Mouse (Mus musculus): ENCODE measurements around the gene Rtn4r. TPM values are rescaled to one million over a fixed set of nuclear protein-coding genes. Genes with fewer than 3 reads are reported as not detected.

Rtn4r gene
- polyA plus RNA-seq, 1 experiment from 2014 or later = 0.72 TPM

DNA sequence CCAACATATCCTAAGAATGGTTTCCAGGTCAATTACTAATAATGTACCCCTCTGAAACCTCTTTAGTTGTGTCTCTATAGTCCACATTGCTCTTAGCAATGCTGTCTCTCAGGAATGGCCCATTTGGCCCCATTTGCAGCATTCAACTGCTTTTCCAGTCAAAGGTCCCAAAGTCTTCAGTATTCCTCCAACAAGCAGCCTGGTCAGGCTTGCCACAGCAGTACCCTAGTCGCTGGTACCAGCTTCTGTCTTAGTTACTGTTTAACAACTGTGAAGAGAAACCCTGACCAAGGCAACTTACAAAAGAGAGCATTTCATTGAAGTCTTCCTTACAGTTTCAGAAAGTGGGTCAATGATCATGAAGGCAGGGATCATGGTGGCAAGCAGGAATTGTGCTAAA, 24.1 kb upstream of the Rtn4r start:
- H3K27ac ChIP-seq (replicated peaks) = no peak overlapping the region
- peaks cover 10% of the 10 kb centered on the region for H3K4me1 ChIP-seq
- H3K9me3 ChIP-seq = no peaks in the 10 kb centered on the region
- ATAC-seq (ENCODE audit: extremely low read depth, insufficient number of reproducible peaks, low FRiP score, low TSS enrichment) = no peak
- no peaks in the 10 kb centered on the region for H3K36me3 ChIP-seq
- H3K9ac ChIP-seq = no peak overlapping the region
- no peak overlapping the region for H3K4me3 ChIP-seq
- WGBS = 89% methylated on average over 1 of the region's 1 CpGs
- no peak overlapping the region for H3K4me2 ChIP-seq
- no peaks in the 10 kb centered on the region for H3K27me3 ChIP-seq (replicated peaks)

DNA sequence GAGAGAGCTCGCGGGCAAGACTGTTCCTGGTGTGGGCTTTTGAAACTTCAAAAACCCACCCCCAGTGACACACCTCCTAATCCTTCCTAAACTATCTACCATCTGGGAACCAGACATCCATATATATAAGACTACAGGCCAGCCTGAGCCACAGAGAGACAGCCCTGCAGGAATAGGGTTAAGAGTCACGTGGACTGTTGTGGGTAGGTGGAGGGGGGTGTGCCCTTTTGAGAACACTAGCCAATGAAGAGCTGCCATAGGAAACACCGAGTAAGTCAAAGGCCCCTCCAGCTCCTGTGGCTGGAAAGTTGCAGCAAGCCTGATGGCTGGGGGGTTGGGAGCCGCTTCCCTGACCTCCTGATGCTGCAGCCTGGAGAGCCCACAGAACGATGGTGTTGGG, 23.6 kb upstream of the Rtn4r start:
- H3K4me3 ChIP-seq = no peak overlapping the region
- H3K4me2 ChIP-seq = no peak overlapping the region
- WGBS = 36% methylated on average over 6 of the region's 6 CpGs
- no peaks in the 10 kb centered on the region for H3K9me3 ChIP-seq
- no peak for ATAC-seq (ENCODE audit: extremely low read depth, insufficient number of reproducible peaks, low FRiP score, low TSS enrichment)
- no peak overlapping the region for H3K27ac ChIP-seq (replicated peaks)
- no peak overlapping the region for H3K9ac ChIP-seq
- no peaks in the 10 kb centered on the region for H3K36me3 ChIP-seq
- H3K27me3 ChIP-seq (replicated peaks) = no peaks in the 10 kb centered on the region
- H3K4me1 ChIP-seq = peaks cover 10% of the 10 kb centered on the region

DNA sequence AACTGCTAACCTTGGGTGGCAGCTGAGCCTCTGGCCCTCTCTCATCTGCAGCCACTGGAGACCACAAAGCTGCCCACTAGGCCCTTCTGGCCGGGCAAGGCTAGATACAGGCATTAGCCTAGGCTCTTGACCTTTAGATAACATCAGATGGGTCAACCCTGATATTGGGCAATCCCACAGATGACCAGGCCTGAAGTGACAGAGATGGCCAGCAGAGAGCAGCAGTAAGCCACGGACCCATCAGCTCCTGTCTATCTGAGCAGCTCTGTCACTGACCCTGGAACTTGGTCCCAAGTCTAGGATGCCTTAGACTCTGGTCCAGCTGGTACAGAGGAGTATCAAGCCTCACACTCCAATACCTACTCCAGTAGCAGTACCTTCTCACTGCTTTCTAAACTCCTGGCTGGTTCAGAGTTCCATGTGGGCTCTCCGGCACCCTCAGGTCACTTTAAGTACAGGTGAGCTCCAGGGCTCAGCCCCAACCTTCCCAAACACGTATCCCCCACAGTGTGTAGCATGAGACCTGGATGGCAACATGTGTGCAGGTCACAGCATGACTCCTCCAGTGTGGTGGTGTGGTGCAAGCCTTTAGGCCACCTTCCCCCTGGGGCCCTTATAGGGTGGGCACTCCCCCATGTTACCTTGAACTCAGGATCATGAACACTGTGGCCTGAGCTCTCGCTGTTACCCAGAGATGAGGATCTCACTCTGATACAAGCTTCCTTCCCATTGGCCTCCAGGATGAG, 19.0 kb upstream of the Rtn4r start:
- Histone ChIP-seq H3K9ac (no peak overlapping the region), H3K9me3 (peaks cover 17% of the 10 kb centered on the region), H3K4me1 (peaks cover 14% of the 10 kb centered on the region), H3K4me3 (no peak overlapping the region), H3K27me3 (replicated peaks) (no peaks in the 10 kb centered on the region), H3K4me2 (no peak overlapping the region), H3K27ac (replicated peaks) (no peak overlapping the region), H3K36me3 (no peaks in the 10 kb centered on the region)
- 49% methylated on average over 5 of the region's 5 CpGs for WGBS
- ATAC-seq (ENCODE audit: extremely low read depth, insufficient number of reproducible peaks, low FRiP score, low TSS enrichment) = no peak

DNA sequence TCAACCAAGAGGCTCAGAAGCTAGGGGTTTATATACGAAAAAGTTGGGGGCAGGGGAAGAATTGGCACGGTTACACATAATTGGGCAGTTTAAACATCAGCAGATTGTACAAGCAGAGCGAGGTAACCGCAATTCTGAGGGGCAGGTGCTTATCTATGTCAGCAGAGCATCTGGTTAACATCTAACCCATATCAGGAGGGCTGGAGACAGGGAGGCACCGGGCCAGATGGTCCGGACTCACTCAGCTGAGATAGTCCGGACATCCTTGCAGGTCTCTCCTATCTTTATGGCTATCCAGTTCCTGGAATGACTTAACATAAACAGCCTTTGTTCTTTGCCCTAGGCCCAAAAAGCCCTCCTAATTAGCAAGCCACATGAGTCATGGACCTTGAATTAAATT, 16.4 kb upstream of the Rtn4r start:
- no peak for ATAC-seq (ENCODE audit: extremely low read depth, insufficient number of reproducible peaks, low FRiP score, low TSS enrichment)
- WGBS = 55% methylated on average over 7 of the region's 7 CpGs
- H3K27ac ChIP-seq (replicated peaks) = no peak overlapping the region

DNA sequence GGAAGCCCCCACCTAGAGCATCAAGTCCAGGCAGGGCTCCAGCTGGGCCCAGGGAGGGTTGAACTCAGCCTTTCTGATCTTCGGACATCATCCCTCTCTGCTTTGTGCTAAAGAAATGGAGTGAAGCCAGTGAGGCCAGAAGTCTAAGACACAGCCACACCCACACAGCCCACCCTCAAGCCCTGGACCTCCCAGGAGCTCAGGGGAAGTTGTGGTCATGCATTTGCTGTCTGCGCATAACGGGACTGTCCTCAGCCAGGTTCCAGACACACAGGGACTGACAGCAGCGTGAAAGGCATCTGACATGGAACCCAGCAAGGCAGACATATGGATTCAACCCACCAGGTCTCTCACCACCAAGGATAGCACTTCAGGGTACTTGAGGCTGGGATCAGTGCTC, 11.0 kb upstream of the Rtn4r start:
- Histone ChIP-seq H3K27me3 (replicated peaks) (peaks cover 4% of the 10 kb centered on the region; the same call in 1 of the 2 replicates), H3K4me2 (no peak overlapping the region), H3K4me3 (no peak overlapping the region), H3K9ac (no peak overlapping the region), H3K9me3 (0 out of 2 replicates have a peak, but pooled peaks cover 2% of the 10 kb centered on the region), H3K4me1 (peaks cover 4% of the 10 kb centered on the region; the same call in 1 of the 2 replicates), H3K36me3 (no peaks in the 10 kb centered on the region), H3K27ac (replicated peaks) (no peak overlapping the region)
- no peak for ATAC-seq (ENCODE audit: extremely low read depth, insufficient number of reproducible peaks, low FRiP score, low TSS enrichment)
- WGBS = 77% methylated on average over 4 of the region's 4 CpGs

More for the DNA sequence above, 16.4 kb upstream of the Rtn4r start:
- Histone ChIP-seq H3K36me3 (no peaks in the 10 kb centered on the region), H3K9ac (no peak overlapping the region), H3K4me3 (no peak overlapping the region), H3K4me1 (peaks cover 14% of the 10 kb centered on the region), H3K27me3 (replicated peaks) (no peaks in the 10 kb centered on the region; the same call in 1 of the 2 replicates), H3K4me2 (no peak overlapping the region), H3K9me3 (peaks cover 17% of the 10 kb centered on the region)

DNA sequence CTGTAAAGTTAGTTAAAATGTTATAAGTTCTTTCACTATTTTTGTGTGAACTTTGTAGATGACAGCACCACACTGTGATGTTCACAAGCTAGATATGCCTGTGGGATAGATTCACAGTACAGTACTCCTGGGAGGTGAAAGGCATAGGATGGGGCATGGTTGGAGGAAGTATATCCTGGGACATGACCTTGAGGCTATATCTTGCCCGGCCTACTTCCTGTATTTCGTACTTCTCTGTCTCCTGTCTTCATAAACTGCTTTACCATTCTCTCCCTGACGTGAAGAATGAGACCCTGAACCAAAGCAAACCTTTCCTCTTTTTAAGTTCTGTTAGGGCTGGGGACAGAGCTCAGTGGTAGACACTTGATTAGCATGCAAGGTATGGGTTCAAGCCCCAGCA, 9.2 kb upstream of the Rtn4r start:
- H3K4me3 ChIP-seq = no peak overlapping the region
- no peaks in the 10 kb centered on the region for H3K4me1 ChIP-seq
- H3K9me3 ChIP-seq = no peaks in the 10 kb centered on the region
- H3K9ac ChIP-seq = no peak overlapping the region
- H3K4me2 ChIP-seq = no peak overlapping the region
- 59% methylated on average over 3 of the region's 3 CpGs for WGBS
- no peak overlapping the region for H3K27ac ChIP-seq (replicated peaks)
- H3K27me3 ChIP-seq (replicated peaks) = peaks cover 10% of the 10 kb centered on the region; the same call in 1 of the 2 replicates
- no peak for ATAC-seq (ENCODE audit: extremely low read depth, insufficient number of reproducible peaks, low FRiP score, low TSS enrichment)
- no peaks in the 10 kb centered on the region for H3K36me3 ChIP-seq

DNA sequence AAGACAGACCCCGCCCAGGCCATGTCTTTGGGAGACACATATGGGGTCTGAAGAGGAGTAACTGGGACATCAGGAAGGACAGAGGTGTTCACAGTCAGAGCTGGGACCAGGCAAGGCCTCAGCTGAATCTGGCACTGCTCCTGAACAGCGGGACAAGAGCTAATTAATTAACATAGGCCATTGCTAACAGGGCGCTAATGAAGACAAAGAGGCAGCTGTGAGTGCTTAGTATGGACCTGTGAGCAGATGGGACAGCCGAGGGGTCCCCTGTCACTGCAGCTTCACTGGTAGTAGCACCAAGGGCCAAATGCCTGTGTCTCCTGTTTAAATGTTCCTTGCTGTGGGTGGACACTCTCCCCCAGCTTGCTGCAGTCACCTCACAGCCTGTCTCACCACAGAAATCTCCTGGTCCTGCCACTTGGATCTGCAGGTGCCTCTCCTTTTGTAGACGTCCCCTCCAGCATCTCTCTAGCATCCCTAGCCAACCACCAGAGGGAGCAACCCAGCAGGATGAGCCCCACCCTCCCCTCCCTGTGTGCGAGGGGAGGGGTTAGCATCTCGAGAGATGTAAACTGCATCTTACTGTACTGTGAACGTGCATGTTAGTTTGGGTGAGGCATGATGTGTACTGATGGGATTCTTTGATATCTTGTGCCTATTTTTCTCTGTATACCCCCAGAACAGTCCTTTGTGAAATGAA, 8.3 kb upstream of the Rtn4r start:
- no peaks in the 10 kb centered on the region for H3K36me3 ChIP-seq
- WGBS = 24% methylated on average over 8 of the region's 8 CpGs
- H3K9ac ChIP-seq = no peak overlapping the region
- no peaks in the 10 kb centered on the region for H3K4me1 ChIP-seq
- ATAC-seq (ENCODE audit: extremely low read depth, insufficient number of reproducible peaks, low FRiP score, low TSS enrichment) = no peak
- peaks cover 18% of the 10 kb centered on the region for H3K27me3 ChIP-seq (replicated peaks)
- H3K4me3 ChIP-seq = no peak overlapping the region
- H3K27ac ChIP-seq (replicated peaks) = no peak overlapping the region
- H3K9me3 ChIP-seq = no peaks in the 10 kb centered on the region
- H3K4me2 ChIP-seq = no peak overlapping the region

DNA sequence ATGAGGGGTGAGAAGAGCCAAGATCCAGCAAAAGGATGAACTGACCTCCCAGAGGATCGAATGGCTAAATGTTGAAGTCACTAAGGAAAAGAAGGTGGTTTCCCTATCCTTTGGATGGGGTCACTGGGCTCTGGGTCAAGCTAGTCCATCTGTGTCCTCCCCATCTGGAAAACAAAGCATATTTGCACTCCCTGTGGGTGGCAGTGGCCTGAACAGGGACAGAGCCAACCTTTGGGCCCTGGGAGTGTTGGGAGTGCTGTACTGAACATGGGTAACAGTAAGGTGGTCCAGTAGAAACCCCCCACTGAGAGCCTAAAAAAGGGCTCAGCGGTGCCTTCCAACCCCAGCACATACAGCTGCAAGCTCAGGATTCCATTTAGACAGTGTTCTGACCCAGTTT, 4.7 kb upstream of the Rtn4r start:
- H3K36me3 ChIP-seq = no peaks in the 10 kb centered on the region
- H3K4me2 ChIP-seq = no peak overlapping the region
- H3K9ac ChIP-seq = no peak overlapping the region
- no peaks in the 10 kb centered on the region for H3K9me3 ChIP-seq
- H3K27ac ChIP-seq (replicated peaks) = no peak overlapping the region
- peaks cover 54% of the 10 kb centered on the region for H3K27me3 ChIP-seq (replicated peaks)
- 56% methylated on average over 2 of the region's 2 CpGs for WGBS
- H3K4me3 ChIP-seq = no peak overlapping the region
- ATAC-seq (ENCODE audit: extremely low read depth, insufficient number of reproducible peaks, low FRiP score, low TSS enrichment) = no peak
- H3K4me1 ChIP-seq = peaks cover 8% of the 10 kb centered on the region; the same call in 1 of the 2 replicates

DNA sequence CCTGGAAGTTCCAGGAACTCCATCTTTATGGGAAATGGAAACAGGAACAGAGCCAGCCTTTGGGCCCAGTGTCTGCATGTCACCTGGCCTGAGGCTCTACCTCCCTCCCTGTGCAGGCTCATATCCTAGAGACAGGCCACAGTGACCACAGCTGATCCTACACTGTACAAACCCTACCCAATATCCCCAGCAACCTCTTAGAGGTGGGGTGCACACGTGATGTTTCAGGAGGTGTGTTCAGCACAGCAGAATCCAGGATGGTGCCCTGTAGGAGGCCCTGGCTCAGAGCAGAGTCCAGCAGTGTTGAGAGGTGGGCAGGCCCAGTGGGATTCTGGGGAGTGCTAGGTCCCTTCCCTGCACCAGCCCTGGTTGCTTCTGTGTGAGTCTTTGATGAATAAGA, 4.0 kb upstream of the Rtn4r start:
- H3K4me1 ChIP-seq = peaks cover 15% of the 10 kb centered on the region
- no peak overlapping the region for H3K4me2 ChIP-seq
- ATAC-seq (ENCODE audit: extremely low read depth, insufficient number of reproducible peaks, low FRiP score, low TSS enrichment) = no peak
- H3K27me3 ChIP-seq (replicated peaks) = peaks cover 61% of the 10 kb centered on the region
- no peak overlapping the region for H3K4me3 ChIP-seq
- H3K9me3 ChIP-seq = no peaks in the 10 kb centered on the region
- no peak overlapping the region for H3K9ac ChIP-seq
- WGBS = 50% methylated on average over 1 of the region's 1 CpGs
- H3K36me3 ChIP-seq = no peaks in the 10 kb centered on the region
- no peak overlapping the region for H3K27ac ChIP-seq (replicated peaks)

DNA sequence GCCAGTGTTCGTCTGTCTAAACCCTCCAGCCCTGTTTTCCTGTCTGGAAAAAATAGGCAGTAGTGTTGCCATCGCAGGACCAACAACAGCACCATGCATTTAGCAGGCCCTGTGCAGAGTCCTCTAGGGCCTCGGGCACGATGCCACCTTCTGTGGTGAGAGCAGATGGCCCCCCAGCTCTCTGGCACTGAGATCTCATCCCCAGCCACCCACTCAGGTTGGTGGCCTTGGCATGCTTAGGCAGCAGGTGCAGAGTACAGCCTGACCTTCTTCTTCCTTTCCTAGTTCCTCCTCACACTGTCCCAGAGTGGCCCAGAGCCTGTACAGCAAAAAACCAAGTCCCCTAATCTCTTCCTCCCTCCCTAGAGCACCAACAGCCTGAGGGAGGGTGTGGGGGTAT, 3.4 kb upstream of the Rtn4r start:
- Histone ChIP-seq H3K4me3 (no peak overlapping the region), H3K4me2 (no peak overlapping the region), H3K27me3 (replicated peaks) (peaks cover 66% of the 10 kb centered on the region), H3K36me3 (no peaks in the 10 kb centered on the region), H3K4me1 (peaks cover 15% of the 10 kb centered on the region), H3K9me3 (no peaks in the 10 kb centered on the region), H3K27ac (replicated peaks) (no peak overlapping the region), H3K9ac (no peak overlapping the region)
- ATAC-seq (ENCODE audit: extremely low read depth, insufficient number of reproducible peaks, low FRiP score, low TSS enrichment) = no peak
- WGBS = 71% methylated on average over 4 of the region's 4 CpGs

DNA sequence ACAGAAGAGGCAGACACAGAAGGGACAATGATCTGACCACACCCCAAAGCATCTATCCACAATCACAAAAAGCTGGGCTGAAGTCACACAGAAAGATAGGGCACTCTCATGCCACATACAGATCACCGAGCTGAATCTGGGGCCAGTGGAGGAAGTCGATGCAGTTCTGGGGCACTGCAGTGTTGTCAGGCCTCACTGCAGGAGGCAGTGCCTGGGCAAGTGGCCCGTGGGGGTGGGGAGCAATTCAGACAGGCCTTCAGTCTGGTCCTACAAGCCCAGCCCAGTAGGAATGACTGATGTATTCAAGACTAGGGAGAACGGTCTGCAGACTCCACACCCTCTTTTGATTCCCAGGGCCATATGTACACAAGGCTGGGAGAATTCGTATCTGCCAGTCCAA, 2.8 kb upstream of the Rtn4r start:
- Histone ChIP-seq H3K27me3 (replicated peaks) (peaks cover 68% of the 10 kb centered on the region), H3K4me1 (peaks cover 15% of the 10 kb centered on the region), H3K27ac (replicated peaks) (no peak overlapping the region), H3K4me3 (no peak overlapping the region), H3K36me3 (no peaks in the 10 kb centered on the region), H3K4me2 (no peak overlapping the region), H3K9ac (no peak overlapping the region), H3K9me3 (no peaks in the 10 kb centered on the region)
- WGBS = 35% methylated on average over 5 of the region's 5 CpGs
- no peak for ATAC-seq (ENCODE audit: extremely low read depth, insufficient number of reproducible peaks, low FRiP score, low TSS enrichment)

DNA sequence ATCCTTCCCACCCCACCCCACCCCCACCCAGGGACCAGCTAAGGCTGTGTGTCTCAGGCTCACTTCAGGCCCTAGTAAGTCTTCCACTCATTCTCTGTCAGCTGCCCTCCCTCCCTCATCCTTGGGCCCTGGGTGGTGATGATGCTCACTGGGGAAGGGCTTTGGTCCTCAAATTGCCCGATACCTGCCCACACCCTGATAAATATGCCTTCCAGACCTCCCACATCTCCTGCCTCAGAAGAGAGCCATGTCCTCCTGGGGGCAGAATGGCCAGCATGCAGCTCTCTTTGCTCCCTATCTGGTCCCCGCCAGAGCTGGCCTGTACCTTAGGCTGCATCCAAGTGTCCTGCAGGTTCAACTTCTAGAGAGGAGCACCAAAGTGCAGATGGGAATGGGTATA, 2.3 kb upstream of the Rtn4r start:
- Histone ChIP-seq H3K36me3 (no peaks in the 10 kb centered on the region), H3K4me1 (peaks cover 16% of the 10 kb centered on the region), H3K27me3 (replicated peaks) (peaks cover 71% of the 10 kb centered on the region), H3K9ac (no peak overlapping the region), H3K4me2 (no peak overlapping the region), H3K27ac (replicated peaks) (no peak overlapping the region), H3K9me3 (no peaks in the 10 kb centered on the region), H3K4me3 (no peak overlapping the region)
- ATAC-seq (ENCODE audit: extremely low read depth, insufficient number of reproducible peaks, low FRiP score, low TSS enrichment) = no peak
- WGBS = 75% methylated on average over 2 of the region's 2 CpGs

All from heart, embryonic 13.5 days (tissue).